Mouse (Mus musculus) lung, postnatal 10 days (tissue): Measurements from ENCODE around the gene Bcar1.

Source experiments
- DNase-seq: peaks from one replicate; pipeline ENCODE4 v3.0.0; 2021

Bcar1 gene

DNA sequence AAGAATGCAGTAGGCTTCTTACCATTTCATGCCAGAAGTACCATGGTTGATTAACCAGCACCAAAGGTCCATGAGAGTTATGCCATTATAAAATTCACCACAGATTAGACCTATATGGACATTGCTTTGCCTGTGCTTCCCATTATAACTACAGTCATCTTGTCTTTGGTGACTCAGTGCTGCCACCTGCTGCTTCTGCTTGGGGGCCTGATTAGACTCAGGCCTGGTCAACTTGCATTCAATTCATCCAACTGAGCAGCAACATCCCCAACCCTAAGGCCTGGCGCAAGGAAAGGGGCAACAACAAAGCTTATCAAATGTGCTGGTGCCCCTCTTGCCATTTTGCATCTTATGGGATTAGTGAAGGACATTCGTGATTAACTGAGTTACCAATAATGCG lies 81.1 kb downstream of the Bcar1 start:
- peak; percentile 87 for DNase-seq
